Mouse (Mus musculus): ENCODE results near the gene Zfp704.

GRCm38 (mm10) chr3:9572261-9572660 is 37.6 kb downstream of the Zfp704 start:
- TF ChIP-seq CTCF (IDR thresholded peaks at IDR 0.05; ENCODE audit: control insufficient read depth, insufficient read depth, insufficient read length) = no peak
- no peak for TF ChIP-seq MAX (IDR thresholded peaks at IDR 0.05)

Data from C2C12 (cell line).